Mouse (Mus musculus) layer of hippocampus, adult 8-10 months (tissue): ENCODE results near the gene Marcksl1. TPM values are rescaled to one million over a fixed set of nuclear protein-coding genes. Genes with fewer than 3 reads are reported as not detected.

Experiments used
- DNase-seq, 2 experiments: peaks; one replicate each; pipeline ENCODE4 v3.0.0; 2022; ENCODE audit warnings: low spot score in 2 of 2
- microRNA-seq, 2 experiments: library from miRNA; unstranded; fragments of <30 nt; microRNA quantifications; one replicate each; pipeline ENCODE4 v1.2.0; 2022
- total RNA-seq, 4 experiments: library from RNA; stranded (reverse); gene quantifications; 2 replicates each; pipeline ENCODE4 v1.2.4; 2022

Marcksl1 gene
- total RNA-seq, 4 experiments from 2014 or later, result 55.9 to 79.7 (median 68.7) TPM

GRCm38 (mm10) chr4:129556532-129557223, 43.3 kb downstream of the Marcksl1 start:
- DNase-seq, result peak; percentile 65 to 76

- DNase-seq, result no peak
Measured at GRCm38 (mm10) chr4:129557256-129557808, 44.0 kb downstream of the Marcksl1 start.

GRCm38 (mm10) chr4:129558321-129558955, 45.1 kb downstream of the Marcksl1 start:
- no peak for DNase-seq

GRCm38 (mm10) chr4:129561184-129561583, 47.8 kb downstream of the Marcksl1 start:
- DNase-seq, result no peak

GRCm38 (mm10) chr4:129563718-129564117, 50.3 kb downstream of the Marcksl1 start:
- DNase-seq, result no peak

GRCm38 (mm10) chr4:129565139-129565538, 51.8 kb downstream of the Marcksl1 start:
- DNase-seq, result no peak

Small RNA genes lying within 50 kb of the gene (microRNA-seq; reads per million reads assigned to microRNA genes)
- gene Mir8119, result 0 reads per million in 2 experiments

Other genes starting within 250 kb of the Marcksl1 start
- 1 to 10 TPM in 3 of 4 experiments, under 1 TPM in 1; 0.63 to 2.2 (median 1.1) TPM for gene Sync, start 226.0 kb upstream of the Marcksl1 start, total RNA-seq
- gene Rbbp4, start 178.2 kb upstream of the Marcksl1 start, total RNA-seq, result 100 to 1,000 TPM; 114 to 129 (median 116) TPM
- 10 to 100 TPM; 30.7 to 32.4 (median 31.6) TPM for gene Zbtb8os, start 177.9 kb upstream of the Marcksl1 start, total RNA-seq
- 1 to 10 TPM; 2.5 to 4.5 (median 2.9) TPM for gene Zbtb8a, start 135.5 kb upstream of the Marcksl1 start, total RNA-seq
- 1 to 10 TPM; 3.4 to 4.6 (median 4.0) TPM for gene Zbtb8b, start 72.7 kb upstream of the Marcksl1 start, total RNA-seq
- 10 to 100 TPM; 57.4 to 64.9 (median 62.5) TPM for gene Bsdc1, start 52.0 kb upstream of the Marcksl1 start, total RNA-seq
- gene Tssk3, start 22.6 kb upstream of the Marcksl1 start, total RNA-seq, result under 1 TPM in 3 of 4 experiments, not detected in 1; 0.25 to 0.29 (median 0.25) TPM
- not detected for gene Fam229a, start 22.4 kb upstream of the Marcksl1 start, total RNA-seq
- gene Hdac1, start 29.1 kb downstream of the Marcksl1 start, total RNA-seq, result 10 to 100 TPM; 37.7 to 48.1 (median 44.5) TPM
- gene Lck, start 60.1 kb downstream of the Marcksl1 start, total RNA-seq, result 1 to 10 TPM; 2.4 to 4.7 (median 3.6) TPM
- gene Fam167b, start 65.0 kb downstream of the Marcksl1 start, total RNA-seq, result 1 to 10 TPM in 2 of 4 experiments, under 1 TPM in 1, not detected in 1; 0.70 to 2.4 (median 2.3) TPM
- 100 to 1,000 TPM; 119 to 128 (median 123) TPM for gene Eif3i, start 87.1 kb downstream of the Marcksl1 start, total RNA-seq
- 10 to 100 TPM; 77.3 to 91.3 (median 84.6) TPM for gene Tmem234, start 87.1 kb downstream of the Marcksl1 start, total RNA-seq
- gene Dcdc2b, start 100.7 kb downstream of the Marcksl1 start, total RNA-seq, result 1 to 10 TPM; 4.0 to 7.9 (median 5.9) TPM
- gene Iqcc, start 105.5 kb downstream of the Marcksl1 start, total RNA-seq, result 10 to 100 TPM; 27.9 to 42.5 (median 36.0) TPM
- gene Ccdc28b, start 110.4 kb downstream of the Marcksl1 start, total RNA-seq, result 10 to 100 TPM; 59.2 to 67.4 (median 62.1) TPM
- gene Txlna, start 127.5 kb downstream of the Marcksl1 start, total RNA-seq, result 10 to 100 TPM; 42.1 to 46.3 (median 44.6) TPM
- gene Kpna6, start 159.2 kb downstream of the Marcksl1 start, total RNA-seq, result 100 to 1,000 TPM in 2 of 4 experiments, 10 to 100 TPM in 2; 80.9 to 108 (median 97.7) TPM
- 10 to 100 TPM; 13.4 to 16.0 (median 14.9) TPM for gene Tmem39b, start 183.3 kb downstream of the Marcksl1 start, total RNA-seq
- 10 to 100 TPM; 83.3 to 90.1 (median 85.7) TPM for gene Khdrbs1, start 228.7 kb downstream of the Marcksl1 start, total RNA-seq